9 mouse cellular contexts compared by ENCODE assay signal in the genomic region with DNA sequence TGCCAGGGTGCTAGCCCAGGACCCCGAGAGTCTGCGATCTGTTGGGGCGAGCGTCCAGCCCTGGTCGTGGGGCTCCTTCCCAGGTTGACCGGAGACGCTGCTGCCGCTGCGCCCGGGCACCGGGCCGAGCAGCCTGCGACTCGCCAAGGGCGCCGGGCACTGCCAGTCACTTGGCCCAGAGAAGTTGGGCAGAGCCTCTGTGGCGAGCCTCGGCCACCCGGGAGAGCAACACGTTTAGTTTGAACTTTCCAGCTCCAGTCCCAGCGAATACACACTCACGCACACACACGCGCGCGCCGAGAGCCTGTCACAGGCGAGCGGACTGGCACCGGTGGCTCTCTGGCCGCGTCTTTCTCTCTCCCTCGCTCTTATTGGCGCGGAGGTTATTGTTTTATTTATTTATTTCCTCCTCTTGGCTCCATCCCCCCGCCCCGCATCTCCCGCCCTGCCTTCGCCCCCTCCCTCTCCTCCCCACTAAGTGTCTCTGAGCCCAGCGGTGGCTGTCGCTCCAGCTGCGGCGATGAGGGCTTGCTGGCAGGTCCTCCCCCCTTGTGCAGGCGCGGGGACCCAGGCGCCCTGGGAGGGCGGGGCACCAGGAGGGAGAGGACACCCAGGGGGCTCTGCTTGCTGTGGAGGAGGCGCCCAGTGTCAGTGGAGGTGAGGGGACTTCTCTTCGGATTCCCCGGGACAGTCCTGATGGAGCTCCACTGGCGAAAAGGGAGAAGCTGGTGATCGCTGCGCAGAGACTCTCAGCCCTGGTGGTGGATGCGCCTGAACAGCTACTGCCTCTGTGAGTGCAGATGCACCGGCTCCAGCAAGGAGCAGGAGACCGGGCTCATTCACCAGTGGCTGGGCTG.
DNase-seq lines count a peak whose midpoint lies in the region; ATAC-seq and TF ChIP-seq lines count a peak whose summit lies in the region.
"Had no signal": no experiment of that assay in that cellular context is flagged by ENCODE, and none has a peak within 500 bp of the region (broad histone marks: within the 10 kb centered on the region; RNA-seq: fewer than 3 reads in every experiment).

No protein-coding gene starts in this region.

- peak overlapping the region; percentile 82 for H3K4me3 ChIP-seq in E14TG2a.4 (replicated peaks; ENCODE audit: low read length)
- peak overlapping the region; percentile 62 for H3K4me3 ChIP-seq in embryonic facial prominence, embryonic 13.5 days
- peak overlapping the region; percentile 58 for H3K4me3 ChIP-seq in heart, postnatal 0 days (ENCODE audit: low read depth, low read length)
- H3K4me3 ChIP-seq in neural tube, embryonic 12.5 days, result peak overlapping the region; percentile 68
- H3K4me3 ChIP-seq: myocyte had no signal

- intact Hi-C loops in left cerebral cortex, postnatal 14 days (cut with DNase I), result loop anchor here (10.0 kb wide), 1 partner anchor 621 kb away; no protein-coding TSS in a partner anchor

- H3K36me3 ChIP-seq in E14TG2a.4 (ENCODE audit: insufficient read depth, low read length), result no peaks in the 10 kb centered on the region
- no peaks in the 10 kb centered on the region for H3K36me3 ChIP-seq in embryonic facial prominence, embryonic 13.5 days
- H3K36me3 ChIP-seq in heart, postnatal 0 days (replicated peaks; ENCODE audit: control insufficient read depth, insufficient read depth, low read length), result no peaks in the 10 kb centered on the region
- no peaks in the 10 kb centered on the region for H3K36me3 ChIP-seq in neural tube, embryonic 12.5 days

- H3K4me1 ChIP-seq in E14TG2a.4 (replicated peaks; ENCODE audit: low read depth, low read length), result peaks cover 21% of the 10 kb centered on the region
- H3K4me1 ChIP-seq in embryonic facial prominence, embryonic 13.5 days, result peaks cover 14% of the 10 kb centered on the region; the same call in 1 of the 2 replicates
- H3K4me1 ChIP-seq in heart, postnatal 0 days (ENCODE audit: control insufficient read depth, insufficient read depth), result no peaks in the 10 kb centered on the region
- peaks cover 12% of the 10 kb centered on the region for H3K4me1 ChIP-seq in neural tube, embryonic 12.5 days

- no peak for TF ChIP-seq EP300 in heart, postnatal 0 days (IDR thresholded peaks at IDR 0.05; ENCODE audit: low read depth)

- under 1% methylated on average over 55 of the region's 56 CpGs for WGBS in embryonic facial prominence, embryonic 13.5 days
- under 1% methylated on average over 53 of the region's 56 CpGs for WGBS in heart, postnatal 0 days
- under 1% methylated on average over 55 of the region's 56 CpGs for WGBS in neural tube, embryonic 12.5 days

- peaks cover 44% of the 10 kb centered on the region for H3K27me3 ChIP-seq in E14TG2a.4 (ENCODE audit: insufficient read depth, low read length)
- H3K27me3 ChIP-seq in embryonic facial prominence, embryonic 13.5 days, result peaks cover 49% of the 10 kb centered on the region
- H3K27me3 ChIP-seq in heart, postnatal 0 days (ENCODE audit: control insufficient read depth, insufficient read depth, low read length), result peaks cover 23% of the 10 kb centered on the region
- H3K27me3 ChIP-seq in neural tube, embryonic 12.5 days (replicated peaks), result 0 out of 2 replicates have a peak, but pooled peaks cover 12% of the 10 kb centered on the region

- no peak overlapping the region for H3K27ac ChIP-seq in embryonic facial prominence, embryonic 13.5 days
- no peak overlapping the region for H3K27ac ChIP-seq in heart, postnatal 0 days (ENCODE audit: low read depth)
- no peak overlapping the region for H3K27ac ChIP-seq in neural tube, embryonic 12.5 days

- peak overlapping the region; percentile 100 for H3K4me2 ChIP-seq in embryonic facial prominence, embryonic 13.5 days
- peak overlapping the region; percentile 95 for H3K4me2 ChIP-seq in heart, postnatal 0 days (ENCODE audit: low read depth, low read length)
- peak overlapping the region; percentile 99 for H3K4me2 ChIP-seq in neural tube, embryonic 12.5 days (replicated peaks)

- peak overlapping the region; percentile 69 for H3K9ac ChIP-seq in embryonic facial prominence, embryonic 13.5 days
- no peak overlapping the region; the same call in 1 of the 2 replicates for H3K9ac ChIP-seq in heart, postnatal 0 days (replicated peaks; ENCODE audit: low read depth, low read length)
- H3K9ac ChIP-seq in neural tube, embryonic 12.5 days, result peak overlapping the region; percentile 51

- ATAC-seq in embryonic facial prominence, embryonic 13.5 days (ENCODE audit: insufficient number of reproducible peaks, insufficient read depth, low FRiP score, low TSS enrichment, low read depth), result peak; percentile 52
- peak; percentile 33 for ATAC-seq in heart, postnatal 0 days (ENCODE audit: insufficient read depth, low read depth)
- ATAC-seq in neural tube, embryonic 12.5 days (ENCODE audit: low FRiP score, low read depth), result peak; percentile 86

- peak; percentile 10 for DNase-seq in adrenal gland, adult 2 months
- no peak for DNase-seq in heart, postnatal 0 days (ENCODE audit: low spot score)
- peak; percentile 42 to 54 for DNase-seq in left cerebral cortex, postnatal 14 days (ENCODE audit: low spot score in 2 of 2)
- DNase-seq in thymus, postnatal 4 days, result no peak
- no peak for DNase-seq in thymus, postnatal 10 days (ENCODE audit: low spot score in 2 of 2)

- TF ChIP-seq CTCF in E14TG2a.4 (conservative IDR thresholded peaks at IDR 0.05; ENCODE audit: low read length), result no peak
- TF ChIP-seq CTCF in heart, postnatal 0 days (IDR thresholded peaks at IDR 0.05; ENCODE audit: low read depth), result no peak

- H3K9me3 ChIP-seq in E14TG2a.4 (ENCODE audit: low read length), result no peaks in the 10 kb centered on the region
- no peaks in the 10 kb centered on the region for H3K9me3 ChIP-seq in embryonic facial prominence, embryonic 13.5 days
- no peaks in the 10 kb centered on the region for H3K9me3 ChIP-seq in heart, postnatal 0 days (replicated peaks; ENCODE audit: control insufficient read depth, low read length)
- H3K9me3 ChIP-seq in neural tube, embryonic 12.5 days, result no peaks in the 10 kb centered on the region

Comparison
In these comparisons a context has a peak if more than half of its experiments do, and no peak if none do; other contexts are left out.
1. DNase-seq: peak in adrenal gland, adult 2 months (single experiment) and left cerebral cortex, postnatal 14 days (2 of 2); none in heart, postnatal 0 days (single experiment), thymus, postnatal 4 days (single experiment) and thymus, postnatal 10 days (0 of 2).
2. ATAC-seq: peak in every context shown above with its lines; median percentile 86 in neural tube, embryonic 12.5 days; 52 in embryonic facial prominence, embryonic 13.5 days; 33 in heart, postnatal 0 days.
3. Peak in every context shown above with its lines, with median percentiles within 50 percentile points of each other: H3K4me3 ChIP-seq and H3K4me2 ChIP-seq.